Mouse (Mus musculus): Measurements from ENCODE around the gene Pitx2.

Pitx2 gene

DNA sequence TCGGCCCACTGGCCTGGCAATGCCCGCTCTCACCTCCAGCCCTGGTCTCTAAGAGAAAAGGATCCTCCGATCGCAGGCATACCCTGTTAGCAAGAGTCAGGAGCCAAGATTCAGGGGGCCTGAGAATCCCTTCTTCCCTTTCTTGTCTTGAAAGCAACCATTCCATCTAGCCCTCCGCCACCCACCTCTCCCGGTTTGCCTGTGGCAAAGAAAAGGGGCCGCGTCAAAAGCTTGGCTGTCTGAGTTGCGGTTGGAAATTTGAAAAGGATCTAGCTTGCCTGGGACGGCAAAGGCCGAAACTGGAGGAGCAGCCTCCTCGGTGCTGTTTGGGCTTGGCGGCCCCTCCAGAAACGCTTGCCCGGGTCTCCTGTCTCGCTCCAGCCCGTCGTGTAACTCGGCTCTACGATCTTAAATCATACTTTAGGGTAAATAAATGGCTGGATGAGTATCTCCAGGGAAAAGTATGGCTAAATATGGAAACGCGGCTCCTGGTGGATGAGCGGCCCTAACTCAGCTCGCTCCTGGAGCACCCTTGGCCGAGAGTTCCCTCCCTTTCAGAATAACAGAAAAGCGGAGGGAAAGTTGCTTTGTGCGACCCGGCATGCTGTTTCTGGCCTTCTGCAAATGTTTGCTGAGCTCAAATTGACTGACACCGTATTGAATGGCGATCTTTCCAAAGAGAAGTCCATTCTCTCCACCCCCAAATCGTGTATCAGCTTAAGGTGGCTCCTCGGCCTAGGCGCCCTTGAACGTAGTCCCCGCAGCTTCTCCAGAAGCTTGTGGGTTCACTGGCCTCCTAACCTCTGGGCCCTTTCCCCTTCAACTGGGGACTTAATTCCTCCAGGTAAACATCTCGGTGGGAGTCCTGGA lies 3.4 kb downstream of the Pitx2 start:
- peak; percentile 46 for DNase-seq

DNA sequence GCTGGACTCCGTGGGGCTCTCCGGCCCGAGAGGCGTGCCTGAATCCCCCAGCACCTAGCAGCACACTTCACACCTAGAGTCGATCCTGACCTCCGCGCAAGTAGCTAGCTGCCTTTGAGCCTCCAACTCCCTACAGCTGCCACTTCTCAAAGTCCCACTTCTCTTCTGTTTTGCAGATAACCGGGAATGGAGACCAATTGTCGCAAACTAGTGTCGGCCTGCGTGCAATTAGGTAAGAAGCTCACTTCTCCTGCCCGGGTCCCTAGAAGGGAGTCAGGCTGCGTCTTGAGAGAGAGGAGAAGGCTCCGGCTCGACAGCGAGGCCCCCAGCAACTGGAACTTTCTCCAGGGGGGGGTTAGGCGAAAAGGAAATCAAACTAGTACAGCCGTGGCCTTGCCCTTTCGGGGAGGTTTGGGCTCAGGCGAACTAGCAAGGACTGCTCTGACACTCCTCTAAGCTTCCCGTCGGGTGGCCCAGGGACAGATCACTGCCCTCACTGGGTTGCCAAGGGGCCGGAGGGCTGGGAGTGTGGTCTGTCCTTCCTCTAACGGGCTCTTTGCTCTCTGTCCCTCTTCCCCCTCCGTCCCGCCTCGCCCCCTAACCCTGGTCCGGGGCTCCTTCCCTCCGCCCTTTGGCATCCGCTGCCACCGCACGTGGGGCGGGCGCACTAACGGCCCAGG lies 4.2 kb downstream of the Pitx2 start:
- DNase-seq, result peak; percentile 50

DNA sequence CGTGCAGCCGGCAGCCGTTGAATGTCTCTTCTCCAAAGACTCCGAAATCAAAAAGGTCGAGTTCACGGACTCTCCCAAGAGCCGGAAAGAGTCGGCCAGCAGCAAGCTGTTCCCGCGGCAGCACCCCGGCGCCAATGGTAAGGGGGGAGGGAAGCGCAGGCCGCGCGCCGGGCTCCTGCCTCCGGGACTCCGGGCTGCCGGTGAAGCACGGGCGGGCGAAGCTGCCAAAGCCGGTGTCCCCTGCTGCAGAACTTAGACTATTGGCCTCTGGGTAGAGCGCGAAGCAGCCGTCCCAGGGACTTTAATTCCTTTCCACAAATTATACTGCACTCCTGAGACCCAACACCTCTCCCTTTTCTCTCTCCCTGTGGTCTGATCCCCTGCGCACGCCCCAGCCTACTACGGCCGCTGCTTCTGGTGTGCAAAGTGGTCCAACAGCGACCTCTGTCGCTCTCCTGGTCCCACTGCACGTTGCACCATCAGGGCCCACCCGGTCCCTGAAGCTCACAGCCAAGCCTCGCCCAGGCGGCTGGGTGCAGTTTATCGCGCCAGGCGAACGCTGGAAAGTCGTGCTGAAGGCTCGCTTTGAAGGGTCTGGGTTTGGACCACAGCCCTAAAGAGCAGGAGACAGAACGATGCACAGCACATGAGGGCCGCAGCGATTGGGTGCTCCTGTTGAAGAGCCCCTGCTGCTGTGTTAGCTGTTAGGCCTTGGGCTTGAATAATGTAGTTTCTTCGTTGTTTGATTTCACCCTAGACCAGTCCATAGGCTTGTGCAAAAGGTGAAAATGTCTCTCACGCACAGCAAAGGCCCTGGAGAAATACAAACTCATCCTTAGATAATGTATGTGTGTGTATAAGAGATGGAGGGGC lies 5.0 kb downstream of the Pitx2 start:
- DNase-seq, result peak; percentile 93

DNA sequence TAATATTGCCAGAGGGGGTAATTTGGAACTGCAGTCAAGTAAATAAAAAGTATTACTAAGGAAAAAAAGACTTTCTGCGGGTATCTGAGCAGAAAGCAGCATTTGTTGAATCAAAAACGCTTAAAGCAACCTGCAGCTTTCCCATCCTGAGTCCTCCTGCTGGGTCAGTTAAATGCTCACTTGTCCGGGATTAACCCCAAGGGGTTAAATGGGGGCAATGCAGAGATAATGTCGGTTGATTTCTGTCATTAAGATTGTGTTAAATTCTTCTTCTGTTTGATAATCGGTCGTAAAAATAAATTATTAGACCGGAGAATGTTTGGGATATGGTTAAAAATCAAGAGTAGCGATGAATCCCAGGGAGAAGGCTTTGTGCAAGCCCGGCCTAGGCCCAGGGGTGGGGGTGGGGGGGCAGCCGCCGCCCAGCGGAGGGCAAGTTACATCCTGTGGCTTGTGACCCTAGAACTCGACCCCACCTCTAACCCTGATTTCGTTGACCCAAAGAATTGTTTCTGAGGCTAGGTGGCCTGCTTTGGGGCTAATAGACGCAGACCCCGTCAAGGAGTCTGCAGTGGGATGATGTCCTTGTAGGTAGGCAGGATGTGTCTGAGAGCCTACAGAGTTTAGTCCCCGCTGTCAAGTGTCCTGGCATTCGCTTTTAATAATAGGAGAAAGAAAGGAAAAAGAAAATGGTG lies 6.0 kb downstream of the Pitx2 start:
- DNase-seq, result no peak

DNA sequence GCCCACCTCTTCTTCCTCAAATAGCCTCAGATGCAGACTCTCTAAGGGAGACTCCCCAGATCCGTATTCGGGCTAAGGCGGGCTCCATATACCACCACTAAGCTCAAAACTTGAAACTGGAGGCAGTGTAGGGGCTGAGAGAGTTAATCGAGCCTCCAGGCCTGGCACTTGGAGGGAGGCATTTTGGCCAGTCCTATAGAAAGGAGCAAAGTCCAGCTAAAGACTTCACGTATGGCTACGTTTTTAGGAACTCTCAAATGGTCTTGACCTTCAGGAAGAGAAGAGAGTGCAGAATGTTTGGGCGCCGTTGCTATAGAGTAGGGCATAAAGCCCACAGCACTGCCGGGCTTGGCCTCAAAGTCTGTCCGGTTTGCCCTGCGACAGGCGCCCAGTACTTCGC lies 7.1 kb downstream of the Pitx2 start:
- DNase-seq, result peak; percentile 39

DNA sequence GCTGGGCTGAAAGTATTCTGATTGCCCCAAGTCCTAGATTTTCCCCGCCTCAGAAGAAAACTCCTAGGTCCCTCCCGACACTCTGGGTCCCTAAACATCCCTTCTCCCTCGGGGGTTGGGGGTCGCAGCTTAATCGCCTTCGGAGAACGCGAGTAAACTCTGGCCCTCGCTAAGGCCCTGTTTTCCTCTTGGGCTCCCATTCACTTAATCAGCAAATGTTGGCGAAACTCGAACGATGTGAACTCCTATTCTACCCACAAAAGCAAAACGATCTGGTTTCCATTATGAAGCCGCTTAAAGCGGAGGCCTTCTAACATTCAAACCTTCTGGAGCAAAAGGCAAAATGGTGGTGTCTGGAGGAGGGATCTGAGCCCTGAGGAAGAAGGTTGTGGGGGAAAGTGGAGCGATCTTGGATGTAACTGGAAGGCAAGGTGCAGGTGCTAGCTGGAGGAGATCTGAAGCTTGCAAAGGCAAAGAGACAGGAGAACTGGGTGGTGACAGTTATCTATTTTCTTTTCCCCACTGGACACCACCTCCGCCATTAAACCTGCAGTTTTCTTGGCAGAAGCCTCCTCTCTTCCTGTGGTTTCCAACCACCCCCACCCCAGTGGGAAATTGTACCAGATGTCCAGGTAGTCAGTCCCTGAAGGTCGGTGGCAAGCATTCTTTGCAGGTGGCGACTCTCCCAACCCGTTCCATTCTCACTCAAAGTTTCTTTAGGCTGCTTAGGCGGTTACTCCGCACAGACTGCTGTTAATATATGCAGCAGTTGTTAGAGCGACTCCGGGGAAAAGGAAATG lies 7.8 kb downstream of the Pitx2 start:
- peak; percentile 58 for DNase-seq

DNA sequence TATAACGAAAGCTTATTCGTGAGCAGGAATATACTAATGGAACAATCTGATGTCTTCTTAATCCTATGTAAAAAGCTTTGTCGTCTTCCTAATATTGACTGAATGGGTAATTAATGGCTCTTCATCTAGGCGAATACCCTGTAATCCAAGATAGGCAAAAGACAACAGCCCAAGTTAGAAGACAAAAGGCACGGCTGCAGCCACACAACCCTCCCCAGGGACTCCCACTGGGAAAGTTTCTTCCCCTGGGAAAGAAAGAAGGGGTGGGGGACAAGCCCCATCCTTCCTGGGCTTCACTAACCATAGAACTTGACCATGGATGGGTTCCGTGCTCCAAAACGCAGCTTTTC lies 8.3 kb downstream of the Pitx2 start:
- peak; percentile 17 for DNase-seq

DNA sequence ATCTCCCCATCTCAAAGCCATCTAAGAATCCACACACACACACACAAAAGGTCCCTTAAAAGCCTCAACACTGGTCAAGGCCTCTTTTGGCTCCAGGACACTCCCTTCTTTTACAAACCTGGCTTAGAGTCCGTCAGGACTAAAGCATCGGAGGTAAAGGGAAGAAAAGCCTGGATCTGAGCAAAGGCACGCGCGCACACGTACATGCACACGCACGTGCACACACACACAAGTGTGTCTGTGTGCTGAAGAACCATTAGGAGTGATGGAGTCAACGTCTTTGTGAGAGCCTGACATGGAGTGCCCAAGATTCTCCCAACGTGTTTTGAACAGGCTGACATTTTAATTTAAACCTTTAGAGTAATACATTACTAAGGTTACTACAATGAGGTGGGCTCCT lies 8.7 kb downstream of the Pitx2 start:
- peak; percentile 23 for DNase-seq

DNA sequence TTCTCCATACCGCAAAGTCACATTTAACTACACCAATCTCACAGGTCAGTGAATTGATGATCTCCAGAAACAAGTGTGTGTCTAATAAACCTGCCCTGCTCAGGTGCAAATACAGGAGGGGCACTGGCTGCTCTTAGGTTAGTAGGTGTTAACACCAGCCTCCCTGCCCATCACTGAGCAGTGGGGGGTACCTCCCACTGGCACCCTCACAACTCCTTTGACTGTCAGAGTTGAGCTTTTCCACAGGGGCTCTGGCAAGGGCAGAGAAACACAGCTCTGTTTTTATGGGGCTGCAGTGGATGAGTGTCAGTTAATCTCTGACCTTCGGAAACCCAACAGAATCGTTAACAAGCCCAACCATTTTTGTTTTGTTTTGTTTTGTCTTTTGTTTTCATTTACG lies 9.6 kb downstream of the Pitx2 start:
- DNase-seq, result no peak

DNA sequence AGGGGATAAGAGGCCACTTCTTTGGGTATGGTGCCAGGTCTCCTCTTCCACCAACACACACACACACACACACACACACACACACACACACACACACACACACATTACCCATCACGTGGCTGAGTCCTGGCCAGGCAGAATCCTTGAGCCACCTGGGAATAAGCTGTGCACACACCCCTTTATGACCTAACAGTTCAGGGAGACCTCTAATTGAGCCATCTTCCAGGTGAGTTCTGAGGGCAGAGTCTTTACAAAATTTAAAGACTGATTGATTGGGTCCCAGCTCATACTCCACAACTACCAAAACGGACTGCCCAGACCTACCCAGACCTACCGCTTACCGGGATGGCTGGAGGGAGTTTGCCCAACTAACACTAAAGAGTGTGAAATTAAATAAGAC lies 10.1 kb downstream of the Pitx2 start:
- no peak for DNase-seq

DNA sequence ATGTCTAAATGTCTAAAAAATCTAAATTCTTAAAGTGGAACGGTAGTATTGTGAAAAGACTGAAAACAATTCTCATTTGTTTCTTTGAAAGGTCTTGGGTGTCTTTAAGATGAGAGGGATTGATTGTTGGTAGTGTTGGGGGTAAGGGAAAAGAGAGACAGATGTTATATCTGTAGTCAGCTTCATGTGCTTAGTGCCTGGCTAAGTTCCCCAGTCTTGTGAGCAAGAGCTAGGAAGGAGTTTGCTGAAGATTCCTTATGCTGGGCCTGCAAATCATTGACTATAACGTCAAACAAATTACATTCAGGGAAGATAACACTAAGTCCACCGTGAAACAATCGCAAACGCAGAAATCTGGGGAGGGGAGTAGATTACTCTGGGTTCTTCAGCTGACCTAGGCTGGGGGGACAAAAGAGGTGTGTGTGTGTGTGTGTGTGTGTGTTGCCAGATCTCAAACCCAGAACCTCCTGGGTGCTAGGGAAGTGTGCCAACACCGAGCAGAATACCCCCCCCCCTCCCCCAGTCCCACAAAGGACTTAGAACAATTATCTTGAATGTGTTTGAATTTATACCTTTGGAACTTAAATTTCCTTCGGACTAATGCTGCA lies 12.5 kb downstream of the Pitx2 start:
- no peak for DNase-seq

DNA sequence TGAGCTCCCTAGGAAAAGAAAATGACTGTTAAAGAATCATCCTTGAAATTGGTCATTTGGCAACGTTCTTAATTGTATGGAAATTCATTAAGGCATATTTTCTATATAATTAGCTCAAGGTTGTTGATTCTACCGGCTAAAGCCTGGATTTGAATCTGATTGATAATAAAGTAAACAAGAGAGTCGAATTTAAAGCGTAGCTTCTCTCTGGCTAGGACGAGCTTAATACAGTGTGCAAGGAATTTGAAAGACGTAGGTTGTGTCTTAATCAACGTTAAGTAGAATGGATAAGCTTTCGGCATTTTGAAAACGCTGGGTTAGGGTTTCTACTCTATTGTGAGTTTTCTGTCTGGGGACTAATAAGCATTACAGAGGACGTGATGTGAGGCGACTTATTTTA lies 13.1 kb downstream of the Pitx2 start:
- peak; percentile 26 for DNase-seq

DNA sequence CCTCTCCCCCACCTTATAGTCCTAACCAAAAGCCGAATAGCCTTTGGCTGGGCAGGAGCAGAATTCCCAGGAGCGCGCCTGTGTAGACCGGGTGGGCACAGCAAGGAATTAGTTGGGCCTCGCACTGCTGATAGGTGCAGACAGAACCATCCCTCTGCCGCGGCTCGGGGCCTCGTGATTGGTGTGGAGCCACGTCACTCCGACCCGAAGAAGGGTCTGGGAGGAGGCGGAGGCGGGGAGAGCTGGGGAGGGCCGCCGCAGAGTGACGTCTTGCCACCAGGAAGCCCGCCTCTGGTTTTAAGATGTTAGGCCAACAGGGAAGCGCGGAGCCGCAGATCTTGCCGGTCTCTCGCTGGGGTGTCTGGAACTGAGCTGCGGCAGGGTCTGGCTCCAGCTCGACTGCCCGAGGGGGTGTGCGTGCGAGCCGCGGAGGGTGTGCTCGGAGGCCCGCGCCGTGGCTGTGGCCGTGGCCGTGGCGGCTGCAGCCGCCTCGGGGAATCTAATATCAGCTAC lies 14.0 kb downstream of the Pitx2 start:
- peak; percentile 94 for DNase-seq

DNA sequence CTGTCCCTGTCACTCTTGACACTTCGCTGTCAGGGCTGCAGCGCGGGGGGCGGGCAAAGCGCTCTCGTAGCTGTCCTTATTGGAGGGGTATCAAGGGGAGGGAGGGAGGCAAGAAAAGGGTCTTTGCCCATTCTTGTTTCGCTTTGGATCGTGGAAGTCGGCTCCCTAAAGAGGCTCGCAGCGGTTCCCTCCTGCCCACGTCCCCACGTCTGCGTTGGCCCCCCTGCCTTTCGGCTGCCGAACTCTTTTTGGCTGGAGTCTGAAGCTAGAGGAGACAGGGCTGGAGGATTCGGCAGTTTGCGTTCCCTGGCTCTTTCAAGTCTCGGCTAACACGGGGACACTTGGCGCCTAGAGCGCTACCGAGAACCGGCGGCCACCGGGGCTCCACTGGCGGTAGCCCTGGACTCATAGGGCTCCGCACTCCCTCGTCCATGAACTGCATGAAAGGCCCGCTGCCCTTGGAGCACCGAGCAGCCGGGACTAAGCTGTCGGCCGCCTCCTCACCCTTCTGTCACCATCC lies 14.5 kb downstream of the Pitx2 start:
- DNase-seq, result no peak

DNA sequence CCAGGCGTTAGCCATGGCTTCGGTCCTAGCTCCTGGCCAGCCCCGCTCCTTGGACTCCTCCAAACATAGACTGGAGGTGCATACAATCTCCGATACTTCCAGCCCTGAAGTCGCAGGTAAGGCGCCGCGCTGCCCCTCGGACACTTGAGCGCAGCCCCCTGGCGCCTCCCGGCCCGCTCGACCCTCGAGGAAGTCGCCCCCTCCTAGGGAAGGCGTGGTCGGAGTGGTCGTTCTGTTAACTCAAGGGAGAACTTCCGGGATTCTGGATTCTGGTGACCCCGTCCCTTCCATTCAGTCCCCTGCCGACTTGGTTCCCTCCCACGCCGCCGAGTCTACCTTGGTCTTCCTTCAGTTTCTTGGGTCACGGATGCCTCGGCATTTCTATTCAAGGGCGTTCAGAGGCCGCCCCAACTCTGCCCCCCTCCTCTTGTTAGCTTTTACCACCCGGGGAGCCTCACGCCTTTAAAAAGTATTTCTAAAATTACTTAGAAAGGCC lies 15.0 kb downstream of the Pitx2 start:
- peak; percentile 52 for DNase-seq

DNA sequence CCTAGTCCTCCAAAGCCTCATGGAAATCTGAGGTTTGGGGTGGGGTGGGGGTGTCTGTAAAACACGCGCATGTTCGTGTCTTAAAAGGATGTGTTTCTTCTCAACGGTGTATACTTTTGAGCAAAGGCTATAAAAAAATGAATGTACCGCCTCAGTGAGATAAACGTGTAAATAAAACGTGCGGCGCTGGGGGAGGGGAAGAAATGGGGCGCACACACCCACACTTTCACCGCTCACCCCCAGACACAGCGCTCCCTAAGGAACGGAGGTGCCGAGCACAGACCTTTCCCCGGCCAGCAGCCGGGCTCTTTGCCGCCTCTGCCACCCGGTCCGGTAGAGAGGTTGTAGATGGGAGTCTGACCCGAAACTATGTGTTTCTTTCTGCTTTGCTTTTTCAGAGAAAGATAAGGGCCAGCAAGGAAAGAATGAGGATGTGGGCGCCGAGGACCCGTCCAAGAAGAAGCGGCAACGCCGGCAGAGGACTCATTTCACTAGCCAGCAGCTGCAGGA lies 15.6 kb downstream of the Pitx2 start:
- peak; percentile 42 for DNase-seq

DNA sequence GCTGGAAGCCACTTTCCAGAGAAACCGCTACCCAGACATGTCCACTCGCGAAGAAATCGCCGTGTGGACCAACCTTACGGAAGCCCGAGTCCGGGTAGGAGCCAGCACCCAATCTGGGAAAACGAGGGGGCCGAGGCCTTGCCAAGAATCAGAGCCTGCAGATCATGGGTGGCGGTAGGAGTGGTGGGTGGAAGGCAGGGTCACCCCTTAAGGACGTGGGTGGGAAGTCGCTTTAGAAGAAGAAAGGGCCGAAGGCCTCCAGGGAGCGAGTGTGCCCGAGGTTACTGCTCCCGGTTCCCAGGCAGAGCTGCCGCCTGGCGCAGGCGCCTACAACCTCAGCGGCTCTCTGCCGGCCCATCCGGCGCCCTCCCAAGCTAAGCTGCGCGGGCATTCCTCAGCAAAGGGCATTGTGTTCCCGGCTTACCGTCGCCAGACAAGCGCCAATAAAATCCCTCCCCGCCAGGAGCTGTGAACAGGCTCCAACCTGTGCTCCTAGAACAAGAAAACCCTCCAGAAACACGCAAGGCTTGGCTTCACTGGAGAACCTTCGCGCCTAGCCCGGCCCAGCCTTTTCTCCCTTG lies 16.2 kb downstream of the Pitx2 start:
- peak; percentile 82 for DNase-seq

DNA sequence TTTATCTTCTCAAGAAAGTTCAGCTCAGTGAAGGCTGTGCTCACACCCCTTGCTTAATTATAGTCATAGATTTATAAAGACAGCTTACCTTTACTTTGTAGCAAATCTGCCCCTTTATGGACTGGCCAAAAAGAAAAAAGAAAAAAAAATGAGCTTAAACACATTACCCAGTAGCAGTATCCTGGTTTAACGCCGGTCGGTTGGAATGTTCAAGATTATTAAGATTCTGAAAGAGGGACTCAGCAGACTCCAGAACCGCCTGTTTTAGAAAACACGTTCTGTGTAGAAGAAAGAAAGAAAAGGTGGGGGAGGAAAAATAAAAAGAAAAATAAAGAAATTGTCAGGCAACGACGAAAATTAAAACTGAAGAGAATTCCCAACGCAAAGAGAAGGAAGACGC lies 16.8 kb downstream of the Pitx2 start:
- no peak for DNase-seq

DNA sequence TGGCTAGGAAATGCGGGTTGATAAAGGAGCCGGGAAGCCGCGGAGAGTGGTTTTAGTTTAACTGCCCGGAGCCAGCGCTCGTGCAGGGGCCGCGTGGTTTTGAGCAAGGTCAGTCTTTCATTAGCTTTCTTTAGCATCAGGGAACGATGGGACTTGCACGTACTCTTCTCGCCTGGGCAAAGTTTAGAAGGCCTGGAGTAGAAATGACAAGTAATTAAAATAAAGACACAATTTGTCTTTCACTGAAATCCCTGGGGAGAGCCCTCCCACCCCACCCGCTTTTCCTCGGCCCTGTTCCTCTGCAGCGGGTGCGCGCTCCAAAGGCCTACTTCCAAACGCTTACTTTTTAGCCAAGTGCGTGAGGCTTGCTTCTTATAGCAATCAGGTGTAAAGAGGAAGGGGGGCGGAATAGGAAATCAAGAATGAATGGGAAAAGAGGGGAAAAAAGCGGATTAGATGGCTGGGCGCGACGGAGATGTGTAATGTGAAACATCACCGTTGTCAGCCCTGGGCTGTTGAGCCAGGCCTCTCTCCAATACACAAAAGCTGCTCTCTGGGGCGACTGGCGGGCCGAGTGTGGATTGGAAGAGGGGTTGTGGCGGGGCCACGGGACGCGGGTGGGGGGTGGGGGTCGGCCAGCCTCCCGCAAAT lies 17.4 kb downstream of the Pitx2 start:
- DNase-seq, result peak; percentile 68

Data from embryo, embryonic 11 days (tissue).